Mouse (Mus musculus): ENCODE results near the gene Irgq. TPM values are rescaled to one million over a fixed set of nuclear protein-coding genes. Genes with fewer than 3 reads are reported as not detected.

The Irgq gene
- total and polyA plus RNA-seq, 3 experiments: 12.9 to 17.4 (median 16.1) TPM

DNA sequence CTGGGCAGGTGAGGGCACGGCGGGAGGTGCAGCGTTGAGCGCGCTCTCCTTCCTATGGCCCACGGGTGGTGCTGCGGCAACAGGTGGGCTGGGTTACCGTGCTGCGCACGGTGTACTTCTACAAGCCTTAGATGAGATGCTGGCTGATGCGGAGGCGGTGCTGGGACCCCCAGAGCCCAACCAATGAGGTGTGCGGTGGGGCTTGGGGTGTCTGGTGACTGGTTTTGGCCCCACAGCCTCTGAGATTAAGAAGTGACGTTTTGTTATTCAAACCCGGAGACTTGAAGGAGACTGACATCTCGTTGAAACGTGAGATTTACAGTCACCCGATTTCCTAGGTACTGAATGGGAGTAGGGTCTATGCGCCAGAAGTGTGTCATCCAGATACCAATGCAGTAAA lies 3.8 kb downstream of the Irgq start:
- Histone ChIP-seq H3K4me1 (ENCODE audit: control insufficient read depth, insufficient read depth, low read length) (peaks cover 2% of the 10 kb centered on the region; the same call in 1 of the 2 replicates), H3K27ac (no peak overlapping the region), H3K9ac (ENCODE audit: low read depth, low read length) (no peak overlapping the region), H3K4me3 (no peak overlapping the region), H3K36me3 (ENCODE audit: control insufficient read depth, insufficient read depth, low read length) (peaks cover 3% of the 10 kb centered on the region; the same call in 1 of the 2 replicates), H3K79me2 (replicated peaks; ENCODE audit: control insufficient read depth, insufficient read depth, low read length) (peaks cover 2% of the 10 kb centered on the region; the same call in 1 of the 2 replicates), H3K27me3 (ENCODE audit: control insufficient read depth, insufficient read depth, low read length) (no peaks in the 10 kb centered on the region)
- intact Hi-C loops (cut with DNase I): loop anchor here (5.0 to 10.0 kb wide), 3 partner anchors 58 to 440 kb away; partner anchors contain the start of gene Rabac1
- 74% methylated on average over 19 of the region's 19 CpGs for WGBS
- TF ChIP-seq EP300 (IDR thresholded peaks at IDR 0.05; ENCODE audit: insufficient read depth, low read depth, low read length) (no peak), POLR2A (IDR thresholded peaks at IDR 0.05; ENCODE audit: insufficient read depth, low read depth, low read length) (no peak), CTCF (IDR thresholded peaks at IDR 0.05) (no peak)
- no peak for DNase-seq

- intact Hi-C loops (cut with DNase I): loop anchor here (10.0 kb wide), 1 partner anchor 438 kb away; the partner anchor contains the start of gene Rabac1
- no peak overlapping the region for H3K9ac ChIP-seq (ENCODE audit: low read depth, low read length)
- H3K27ac ChIP-seq: no peak overlapping the region
- H3K27me3 ChIP-seq (ENCODE audit: control insufficient read depth, insufficient read depth, low read length): no peaks in the 10 kb centered on the region
- no peak for DNase-seq
- WGBS: 86% methylated on average over 4 of the region's 4 CpGs
- H3K4me1 ChIP-seq (ENCODE audit: control insufficient read depth, insufficient read depth, low read length): no peaks in the 10 kb centered on the region
- H3K36me3 ChIP-seq (ENCODE audit: control insufficient read depth, insufficient read depth, low read length): peaks cover 1% of the 10 kb centered on the region; the same call in 1 of the 2 replicates
- peaks cover 2% of the 10 kb centered on the region; the same call in 1 of the 2 replicates for H3K79me2 ChIP-seq (replicated peaks; ENCODE audit: control insufficient read depth, insufficient read depth, low read length)
- TF ChIP-seq EP300 (IDR thresholded peaks at IDR 0.05; ENCODE audit: insufficient read depth, low read depth, low read length): no peak
- H3K4me3 ChIP-seq: no peak overlapping the region
These were observed 6.6 kb downstream of the Irgq start for GRCm38 (mm10) chr7:24537081-24537480.

DNA sequence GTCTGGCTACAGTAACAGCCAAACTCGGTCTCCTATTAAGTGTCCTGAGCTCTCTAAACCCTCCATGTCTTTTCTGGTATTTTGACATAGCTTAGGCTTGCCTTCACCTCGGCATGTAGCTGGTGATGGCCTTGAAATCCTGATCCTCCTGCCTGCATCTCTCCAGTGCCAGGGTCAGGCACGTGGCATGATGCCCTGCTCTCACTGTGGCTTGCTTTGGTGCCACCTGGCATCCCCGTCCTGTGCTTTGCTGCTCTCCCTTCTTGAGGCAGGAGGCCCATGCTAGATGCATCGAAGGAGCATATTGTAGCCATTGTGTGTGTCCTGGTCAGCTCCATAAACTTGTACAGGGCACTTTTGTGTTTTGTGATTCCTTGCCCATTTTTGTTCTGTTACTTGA lies 7.1 kb downstream of the Irgq start:
- Histone ChIP-seq H3K27ac (no peak overlapping the region), H3K27me3 (ENCODE audit: control insufficient read depth, insufficient read depth, low read length) (no peaks in the 10 kb centered on the region), H3K79me2 (replicated peaks; ENCODE audit: control insufficient read depth, insufficient read depth, low read length) (peaks cover 2% of the 10 kb centered on the region; the same call in 1 of the 2 replicates), H3K4me3 (no peak overlapping the region), H3K36me3 (ENCODE audit: control insufficient read depth, insufficient read depth, low read length) (no peaks in the 10 kb centered on the region), H3K9ac (ENCODE audit: low read depth, low read length) (no peak overlapping the region), H3K4me1 (ENCODE audit: control insufficient read depth, insufficient read depth, low read length) (no peaks in the 10 kb centered on the region)
- no peak for TF ChIP-seq POLR2A (IDR thresholded peaks at IDR 0.05; ENCODE audit: insufficient read depth, low read depth, low read length)
- TF ChIP-seq CTCF (IDR thresholded peaks at IDR 0.05): no peak
- no peak for TF ChIP-seq EP300 (IDR thresholded peaks at IDR 0.05; ENCODE audit: insufficient read depth, low read depth, low read length)
- no peak for DNase-seq
- intact Hi-C loops (cut with DNase I): loop anchor here (10.0 kb wide), 1 partner anchor 437 kb away; the partner anchor contains the start of gene Rabac1
- WGBS: 73% methylated on average over 5 of the region's 5 CpGs

- H3K27ac ChIP-seq: no peak overlapping the region
- H3K79me2 ChIP-seq (replicated peaks; ENCODE audit: control insufficient read depth, insufficient read depth, low read length): peaks cover 2% of the 10 kb centered on the region; the same call in 1 of the 2 replicates
- H3K9ac ChIP-seq (ENCODE audit: low read depth, low read length): no peak overlapping the region
- H3K4me3 ChIP-seq: no peak overlapping the region
- DNase-seq: peak in 1 of 2 experiments; percentile 17
- intact Hi-C loops (cut with DNase I): loop anchor here (10.0 kb wide), 1 partner anchor 437 kb away; the partner anchor contains the start of gene Rabac1
- H3K4me1 ChIP-seq (ENCODE audit: control insufficient read depth, insufficient read depth, low read length): no peaks in the 10 kb centered on the region
- H3K36me3 ChIP-seq (ENCODE audit: control insufficient read depth, insufficient read depth, low read length): no peaks in the 10 kb centered on the region
- 24% methylated on average over 5 of the region's 5 CpGs for WGBS
- H3K27me3 ChIP-seq (ENCODE audit: control insufficient read depth, insufficient read depth, low read length): no peaks in the 10 kb centered on the region
- TF ChIP-seq POLR2A (IDR thresholded peaks at IDR 0.05; ENCODE audit: insufficient read depth, low read depth, low read length) (0 out of 2 replicates have a peak, but pooled peaks have one; percentile 2), EP300 (IDR thresholded peaks at IDR 0.05; ENCODE audit: insufficient read depth, low read depth, low read length) (no peak), CTCF (IDR thresholded peaks at IDR 0.05) (peak; percentile 41)
These were observed 7.7 kb downstream of the Irgq start for GRCm38 (mm10) chr7:24538154-24538553.

DNA sequence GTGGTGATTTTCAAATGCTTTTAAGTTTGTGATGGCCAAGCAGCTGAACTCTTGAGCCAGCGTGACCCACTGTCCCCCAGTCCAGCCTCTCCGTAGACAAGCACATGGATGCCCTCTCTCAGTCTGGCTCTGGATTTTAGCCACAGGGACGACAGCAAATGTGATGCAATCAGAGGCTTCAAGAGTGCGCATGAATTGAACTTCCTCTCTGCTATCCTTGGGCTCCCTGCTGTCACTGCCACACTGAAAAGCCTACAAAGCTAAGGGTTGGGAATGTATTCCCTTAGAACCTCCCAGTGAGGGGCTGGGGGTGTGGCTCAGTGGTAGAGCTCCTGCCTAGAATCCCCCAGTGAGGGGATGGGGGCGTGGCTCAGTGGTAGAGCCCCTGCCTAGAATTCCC lies 8.2 kb downstream of the Irgq start:
- WGBS: 70% methylated on average over 5 of the region's 5 CpGs
- Histone ChIP-seq H3K4me3 (no peak overlapping the region), H3K36me3 (ENCODE audit: control insufficient read depth, insufficient read depth, low read length) (no peaks in the 10 kb centered on the region), H3K79me2 (replicated peaks; ENCODE audit: control insufficient read depth, insufficient read depth, low read length) (peaks cover 2% of the 10 kb centered on the region; the same call in 1 of the 2 replicates), H3K27me3 (ENCODE audit: control insufficient read depth, insufficient read depth, low read length) (no peaks in the 10 kb centered on the region), H3K4me1 (ENCODE audit: control insufficient read depth, insufficient read depth, low read length) (no peaks in the 10 kb centered on the region), H3K9ac (ENCODE audit: low read depth, low read length) (no peak overlapping the region), H3K27ac (no peak overlapping the region)
- DNase-seq: no peak
- TF ChIP-seq EP300 (IDR thresholded peaks at IDR 0.05; ENCODE audit: insufficient read depth, low read depth, low read length) (no peak), CTCF (IDR thresholded peaks at IDR 0.05) (no peak), POLR2A (IDR thresholded peaks at IDR 0.05; ENCODE audit: insufficient read depth, low read depth, low read length) (no peak)
- intact Hi-C loops (cut with DNase I): loop anchor here (10.0 kb wide), 1 partner anchor 436 kb away; the partner anchor contains the start of gene Rabac1

DNA sequence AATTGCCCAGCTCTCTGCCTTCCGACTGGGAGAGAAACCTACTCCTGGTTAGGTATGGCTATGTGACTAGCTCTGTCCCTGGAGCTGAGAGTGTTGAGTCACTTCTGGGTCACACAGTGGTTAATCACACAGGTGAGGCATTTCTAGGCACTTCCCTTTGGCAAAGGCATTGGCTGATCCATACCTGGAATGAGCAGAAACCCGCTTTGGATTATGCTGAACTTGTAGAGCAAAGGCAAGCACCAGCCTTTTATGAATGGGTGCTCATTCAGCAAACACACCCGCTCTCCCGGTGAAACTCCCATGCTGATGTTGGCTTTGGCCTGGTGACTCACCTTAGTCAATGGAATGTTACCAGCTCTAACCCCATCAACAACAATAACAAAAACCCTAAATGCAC lies 9.2 kb downstream of the Irgq start:
- Histone ChIP-seq H3K79me2 (replicated peaks; ENCODE audit: control insufficient read depth, insufficient read depth, low read length) (no peaks in the 10 kb centered on the region), H3K27ac (no peak overlapping the region), H3K4me3 (no peak overlapping the region), H3K27me3 (ENCODE audit: control insufficient read depth, insufficient read depth, low read length) (no peaks in the 10 kb centered on the region), H3K9ac (ENCODE audit: low read depth, low read length) (no peak overlapping the region), H3K36me3 (ENCODE audit: control insufficient read depth, insufficient read depth, low read length) (no peaks in the 10 kb centered on the region), H3K4me1 (ENCODE audit: control insufficient read depth, insufficient read depth, low read length) (no peaks in the 10 kb centered on the region)
- intact Hi-C loops (cut with DNase I): loop anchor here (10.0 kb wide), 1 partner anchor 435 kb away; the partner anchor contains the start of gene Rabac1
- no peak for TF ChIP-seq POLR2A (IDR thresholded peaks at IDR 0.05; ENCODE audit: insufficient read depth, low read depth, low read length)
- TF ChIP-seq CTCF (IDR thresholded peaks at IDR 0.05): no peak
- no peak for DNase-seq
- WGBS: 89% methylated on average over 4 of the region's 4 CpGs

All from heart, adult 2 months (tissue).